Mouse (Mus musculus) E14TG2a.4 (cell line): ENCODE data around the gene Ephx1.

Experiments
- CTCF ChIP-seq: conservative IDR thresholded peaks from 2 replicates; pipeline ENCODE4 v1.5.1; 2014; ENCODE audit warnings: low read length
- NANOG ChIP-seq: IDR thresholded peaks from 2 replicates; pipeline ENCODE4 v1.6.1; 2014; ENCODE audit warnings: borderline replicate concordance, low read length, mixed read lengths
- POU5F1 ChIP-seq: IDR thresholded peaks from 2 replicates; pipeline ENCODE4 v1.6.1; 2014; ENCODE audit warnings: low read length, borderline replicate concordance

- TF ChIP-seq CTCF = no peak
- TF ChIP-seq POU5F1 = no peak
- no peak for TF ChIP-seq NANOG
Observed at GRCm38 (mm10) chr1:181012416-181012815, 8.3 kb downstream of the Ephx1 start.
